Mouse (Mus musculus): ENCODE results near the gene Hoxa3. TPM values are rescaled to one million over a fixed set of nuclear protein-coding genes. Genes with fewer than 3 reads are reported as not detected.

Gene Hoxa3
- polyA plus RNA-seq, 1 experiment from 2014 or later, result 2.2 TPM

- peaks cover 5% of the 10 kb centered on the region; the same call in 1 of the 2 replicates for H3K4me1 ChIP-seq (ENCODE audit: control insufficient read depth, insufficient read depth, low read length)
- H3K36me3 ChIP-seq (ENCODE audit: control insufficient read depth, insufficient read depth, low read length), result no peaks in the 10 kb centered on the region
- H3K9me3 ChIP-seq (replicated peaks; ENCODE audit: control insufficient read depth, low read length), result no peaks in the 10 kb centered on the region
- H3K27ac ChIP-seq (ENCODE audit: low read depth, low read length), result no peak overlapping the region
- H3K4me2 ChIP-seq, result no peak overlapping the region
- 1% methylated on average over 9 of the region's 9 CpGs for WGBS (ENCODE audit: insufficient replicate concordance)
- peaks cover 92% of the 10 kb centered on the region for H3K27me3 ChIP-seq (ENCODE audit: control insufficient read depth, insufficient read depth, low read length)
- ATAC-seq (replicated peaks; ENCODE audit: insufficient number of reproducible peaks, low FRiP score, low TSS enrichment), result no peak
- H3K4me3 ChIP-seq (ENCODE audit: low read depth, low read length), result no peak overlapping the region
- no peak overlapping the region for H3K9ac ChIP-seq (ENCODE audit: low read depth, low read length)
These were observed 28.0 kb upstream of the Hoxa3 start for GRCm38 (mm10) chr6:52241001-52241621.

- H3K27me3 ChIP-seq (ENCODE audit: control insufficient read depth, insufficient read depth, low read length), result peaks cover 92% of the 10 kb centered on the region
- no peak for ATAC-seq (replicated peaks; ENCODE audit: insufficient number of reproducible peaks, low FRiP score, low TSS enrichment)
- H3K36me3 ChIP-seq (ENCODE audit: control insufficient read depth, insufficient read depth, low read length), result no peaks in the 10 kb centered on the region
- no peak within 1 kb of the TSS for H3K9ac ChIP-seq (ENCODE audit: low read depth, low read length)
- 1% methylated on average over 35 of the region's 35 CpGs for WGBS (ENCODE audit: insufficient replicate concordance)
- peak within 1 kb of the TSS; percentile 22 for H3K4me2 ChIP-seq
- peak within 1 kb of the TSS; percentile 15; the same call in 1 of the 2 replicates for H3K4me3 ChIP-seq (ENCODE audit: low read depth, low read length)
- no peaks in the 10 kb centered on the region for H3K9me3 ChIP-seq (replicated peaks; ENCODE audit: control insufficient read depth, low read length)
- no peak within 1 kb of the TSS for H3K27ac ChIP-seq (ENCODE audit: low read depth, low read length)
- H3K4me1 ChIP-seq (ENCODE audit: control insufficient read depth, insufficient read depth, low read length), result peaks cover 5% of the 10 kb centered on the region; the same call in 1 of the 2 replicates
These were observed 27.4 kb upstream of the Hoxa3 start, which contains the start of gene Hoxa10 for GRCm38 (mm10) chr6:52240389-52241000. Hoxa10 (minus strand) TSS chr6:52240854.

GRCm38 (mm10) chr6:52239625-52240388, 26.7 kb upstream of the Hoxa3 start:
- Histone ChIP-seq H3K4me1 (ENCODE audit: control insufficient read depth, insufficient read depth, low read length) (no peaks in the 10 kb centered on the region), H3K9ac (ENCODE audit: low read depth, low read length) (no peak overlapping the region), H3K27me3 (ENCODE audit: control insufficient read depth, insufficient read depth, low read length) (peaks cover 92% of the 10 kb centered on the region), H3K36me3 (ENCODE audit: control insufficient read depth, insufficient read depth, low read length) (no peaks in the 10 kb centered on the region), H3K4me2 (peak overlapping the region; percentile 22), H3K9me3 (replicated peaks; ENCODE audit: control insufficient read depth, low read length) (no peaks in the 10 kb centered on the region), H3K27ac (ENCODE audit: low read depth, low read length) (no peak overlapping the region), H3K4me3 (ENCODE audit: low read depth, low read length) (peak overlapping the region; percentile 15; the same call in 1 of the 2 replicates)
- WGBS (ENCODE audit: insufficient replicate concordance), result 1% methylated on average over 30 of the region's 30 CpGs
- ATAC-seq (replicated peaks; ENCODE audit: insufficient number of reproducible peaks, low FRiP score, low TSS enrichment), result no peak

GRCm38 (mm10) chr6:52238976-52239375, 25.8 kb upstream of the Hoxa3 start:
- Histone ChIP-seq H3K9ac (ENCODE audit: low read depth, low read length) (no peak overlapping the region), H3K27me3 (ENCODE audit: control insufficient read depth, insufficient read depth, low read length) (peaks cover 92% of the 10 kb centered on the region), H3K36me3 (ENCODE audit: control insufficient read depth, insufficient read depth, low read length) (no peaks in the 10 kb centered on the region), H3K27ac (ENCODE audit: low read depth, low read length) (no peak overlapping the region), H3K4me2 (no peak overlapping the region), H3K4me1 (ENCODE audit: control insufficient read depth, insufficient read depth, low read length) (0 out of 2 replicates have a peak, but pooled peaks cover 3% of the 10 kb centered on the region), H3K9me3 (replicated peaks; ENCODE audit: control insufficient read depth, low read length) (no peaks in the 10 kb centered on the region), H3K4me3 (ENCODE audit: low read depth, low read length) (no peak overlapping the region)
- WGBS (ENCODE audit: insufficient replicate concordance), result 3% methylated on average over 7 of the region's 7 CpGs
- no peak for ATAC-seq (replicated peaks; ENCODE audit: insufficient number of reproducible peaks, low FRiP score, low TSS enrichment)

GRCm38 (mm10) chr6:52238155-52238545, 25.0 kb upstream of the Hoxa3 start:
- ATAC-seq (replicated peaks; ENCODE audit: insufficient number of reproducible peaks, low FRiP score, low TSS enrichment), result no peak
- Histone ChIP-seq H3K4me3 (ENCODE audit: low read depth, low read length) (no peak overlapping the region), H3K4me1 (ENCODE audit: control insufficient read depth, insufficient read depth, low read length) (0 out of 2 replicates have a peak, but pooled peaks cover 3% of the 10 kb centered on the region), H3K27me3 (ENCODE audit: control insufficient read depth, insufficient read depth, low read length) (peaks cover 92% of the 10 kb centered on the region), H3K36me3 (ENCODE audit: control insufficient read depth, insufficient read depth, low read length) (no peaks in the 10 kb centered on the region), H3K4me2 (no peak overlapping the region), H3K9me3 (replicated peaks; ENCODE audit: control insufficient read depth, low read length) (no peaks in the 10 kb centered on the region), H3K27ac (ENCODE audit: low read depth, low read length) (no peak overlapping the region), H3K9ac (ENCODE audit: low read depth, low read length) (no peak overlapping the region)
- WGBS (ENCODE audit: insufficient replicate concordance), result 2% methylated on average over 7 of the region's 7 CpGs

GRCm38 (mm10) chr6:52237346-52238154, 24.4 kb upstream of the Hoxa3 start:
- Histone ChIP-seq H3K4me1 (ENCODE audit: control insufficient read depth, insufficient read depth, low read length) (0 out of 2 replicates have a peak, but pooled peaks cover 3% of the 10 kb centered on the region), H3K27ac (ENCODE audit: low read depth, low read length) (no peak overlapping the region), H3K36me3 (ENCODE audit: control insufficient read depth, insufficient read depth, low read length) (no peaks in the 10 kb centered on the region), H3K4me2 (no peak overlapping the region), H3K9ac (ENCODE audit: low read depth, low read length) (no peak overlapping the region), H3K27me3 (ENCODE audit: control insufficient read depth, insufficient read depth, low read length) (peaks cover 92% of the 10 kb centered on the region), H3K9me3 (replicated peaks; ENCODE audit: control insufficient read depth, low read length) (no peaks in the 10 kb centered on the region), H3K4me3 (ENCODE audit: low read depth, low read length) (no peak overlapping the region)
- WGBS (ENCODE audit: insufficient replicate concordance), result 8% methylated on average over 10 of the region's 10 CpGs
- no peak for ATAC-seq (replicated peaks; ENCODE audit: insufficient number of reproducible peaks, low FRiP score, low TSS enrichment)

- no peaks in the 10 kb centered on the region for H3K9me3 ChIP-seq (replicated peaks; ENCODE audit: control insufficient read depth, low read length)
- H3K27ac ChIP-seq (ENCODE audit: low read depth, low read length), result no peak overlapping the region
- H3K4me1 ChIP-seq (ENCODE audit: control insufficient read depth, insufficient read depth, low read length), result 0 out of 2 replicates have a peak, but pooled peaks cover 3% of the 10 kb centered on the region
- H3K4me3 ChIP-seq (ENCODE audit: low read depth, low read length), result no peak overlapping the region
- 6% methylated on average over 3 of the region's 3 CpGs for WGBS (ENCODE audit: insufficient replicate concordance)
- no peak overlapping the region for H3K9ac ChIP-seq (ENCODE audit: low read depth, low read length)
- H3K36me3 ChIP-seq (ENCODE audit: control insufficient read depth, insufficient read depth, low read length), result no peaks in the 10 kb centered on the region
- peaks cover 92% of the 10 kb centered on the region for H3K27me3 ChIP-seq (ENCODE audit: control insufficient read depth, insufficient read depth, low read length)
- ATAC-seq (replicated peaks; ENCODE audit: insufficient number of reproducible peaks, low FRiP score, low TSS enrichment), result no peak
- H3K4me2 ChIP-seq, result no peak overlapping the region
These were observed 23.7 kb upstream of the Hoxa3 start for GRCm38 (mm10) chr6:52236806-52237205.

GRCm38 (mm10) chr6:52235866-52236265, 22.7 kb upstream of the Hoxa3 start:
- Histone ChIP-seq H3K27me3 (ENCODE audit: control insufficient read depth, insufficient read depth, low read length) (peaks cover 90% of the 10 kb centered on the region), H3K4me1 (ENCODE audit: control insufficient read depth, insufficient read depth, low read length) (0 out of 2 replicates have a peak, but pooled peaks cover 3% of the 10 kb centered on the region), H3K9ac (ENCODE audit: low read depth, low read length) (no peak overlapping the region), H3K4me2 (no peak overlapping the region), H3K36me3 (ENCODE audit: control insufficient read depth, insufficient read depth, low read length) (no peaks in the 10 kb centered on the region), H3K9me3 (replicated peaks; ENCODE audit: control insufficient read depth, low read length) (no peaks in the 10 kb centered on the region), H3K4me3 (ENCODE audit: low read depth, low read length) (no peak overlapping the region), H3K27ac (ENCODE audit: low read depth, low read length) (no peak overlapping the region)
- 22% methylated on average over 6 of the region's 6 CpGs for WGBS (ENCODE audit: insufficient replicate concordance)
- ATAC-seq (replicated peaks; ENCODE audit: insufficient number of reproducible peaks, low FRiP score, low TSS enrichment), result no peak
